Mouse (Mus musculus): Measurements from ENCODE around the gene Gas7.

- TF ChIP-seq CTCF (IDR thresholded peaks at IDR 0.05; ENCODE audit: extremely low read depth, insufficient read length, insufficient replicate concordance, low read depth, low read length) (no peak), POLR2A (IDR thresholded peaks at IDR 0.05; ENCODE audit: low read depth, low read length) (no peak)
Observed at GRCm38 (mm10) chr11:67622340-67622739, 167.1 kb downstream of the Gas7 start.
